Mouse (Mus musculus): ENCODE measurements at regions not wholly inside any gene's neighbourhood (a gene's known extent, or its start where the extent isn't known, plus 50 kb on each side); places are given as distances from the start of the nearest gene placed in this dataset.

DNA sequence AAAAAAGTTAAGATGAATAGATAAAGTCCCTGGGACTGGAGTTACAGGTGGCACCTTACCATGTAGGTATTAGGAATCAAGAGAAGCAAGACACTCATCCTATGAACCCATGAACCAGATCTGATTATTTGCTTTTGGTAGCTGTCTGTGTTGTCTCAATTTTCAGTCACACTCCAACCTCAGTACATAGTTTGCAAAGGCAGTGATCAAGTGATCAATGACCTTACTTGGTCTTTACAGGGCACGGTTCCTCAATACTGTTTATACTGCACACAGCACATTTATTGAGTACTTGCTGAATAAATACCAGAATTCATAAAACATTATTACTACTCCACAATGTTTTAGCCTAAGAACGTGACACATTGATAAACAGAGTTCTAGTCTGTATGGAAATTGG, 346.7 kb upstream of the Mpdz start:
- no peak overlapping the region for H3K27ac ChIP-seq
- TF ChIP-seq CTCF (conservative IDR thresholded peaks at IDR 0.05): no peak
- no peak for DNase-seq (ENCODE audit: low spot score in 2 of 2)
- no peak overlapping the region for H3K4me3 ChIP-seq

DNA sequence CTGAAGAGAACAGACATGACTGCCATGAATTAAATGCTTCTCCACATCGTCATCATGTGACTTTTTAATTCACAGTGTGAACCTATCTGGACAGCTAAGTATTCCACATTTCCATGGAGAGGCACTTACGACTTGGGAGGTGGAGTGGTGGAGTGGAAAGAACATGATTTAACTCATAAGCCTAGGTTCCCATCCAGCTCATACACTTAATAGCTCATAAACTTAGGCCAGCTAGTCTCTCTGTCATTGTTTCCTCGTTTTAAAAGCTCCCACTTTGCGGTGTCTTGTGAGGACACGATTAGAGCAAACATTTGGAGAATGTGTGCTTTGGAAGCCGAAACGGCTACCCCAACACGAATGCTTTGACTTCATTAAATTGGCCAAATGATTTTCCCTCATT, 346.0 kb upstream of the Mpdz start:
- no peak for TF ChIP-seq CTCF (conservative IDR thresholded peaks at IDR 0.05)
- DNase-seq (ENCODE audit: low spot score in 2 of 2): no peak
- Histone ChIP-seq H3K27ac (no peak overlapping the region), H3K4me3 (no peak overlapping the region)

GRCm38 (mm10) chr4:81781971-81782370, 339.4 kb upstream of the Mpdz start:
- DNase-seq (ENCODE audit: low spot score in 2 of 2): no peak
- Histone ChIP-seq H3K27ac (no peak overlapping the region), H3K4me3 (no peak overlapping the region)
- TF ChIP-seq CTCF (conservative IDR thresholded peaks at IDR 0.05): no peak

GRCm38 (mm10) chr4:81766705-81767104, 324.1 kb upstream of the Mpdz start:
- no peak overlapping the region for H3K27ac ChIP-seq
- no peak overlapping the region for H3K4me3 ChIP-seq
- no peak for TF ChIP-seq CTCF (conservative IDR thresholded peaks at IDR 0.05)
- DNase-seq (ENCODE audit: low spot score in 2 of 2): no peak

- Histone ChIP-seq H3K4me3 (no peak overlapping the region), H3K27ac (peak overlapping the region; percentile 86)
- peak; percentile 45 for TF ChIP-seq CTCF (conservative IDR thresholded peaks at IDR 0.05)
- DNase-seq (ENCODE audit: low spot score in 2 of 2): peak in 1 of 2 experiments; percentile 65
Measured at GRCm38 (mm10) chr4:81764026-81764867, 321.6 kb upstream of the Mpdz start.

DNA sequence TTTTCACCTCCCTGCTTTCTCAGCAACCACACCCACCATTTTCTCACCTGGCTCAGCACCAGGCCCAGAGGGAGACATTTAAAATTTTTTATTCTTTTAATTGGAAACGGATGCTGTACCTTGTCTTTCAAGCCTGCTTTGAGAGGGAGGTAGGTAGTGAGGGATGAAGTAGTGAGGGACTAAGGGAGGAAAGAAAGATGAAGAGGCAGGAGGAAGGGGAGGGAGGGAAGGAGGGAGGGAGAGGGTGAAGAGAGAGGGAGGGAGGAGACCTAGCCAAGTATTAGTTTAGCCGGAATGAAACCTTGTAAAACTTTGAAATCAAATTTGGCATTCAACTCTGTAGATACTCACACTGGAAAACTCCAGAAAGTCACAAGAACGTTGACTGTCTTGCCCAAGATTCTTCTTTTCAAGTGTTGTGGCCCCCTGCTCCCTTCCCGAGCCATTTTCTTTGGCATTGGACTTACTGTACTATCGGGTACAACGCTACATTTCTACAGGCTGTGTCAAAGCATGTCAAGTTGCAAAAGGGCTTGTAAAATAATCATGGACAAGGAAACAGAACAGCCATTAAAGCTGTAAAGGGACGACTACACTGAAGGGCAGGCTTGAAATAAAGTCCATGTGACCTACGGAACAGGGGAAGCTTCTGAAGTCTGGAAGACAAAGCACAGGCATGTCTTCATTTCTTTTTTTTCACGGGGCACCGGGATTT, 320.9 kb upstream of the Mpdz start:
- peak overlapping the region; percentile 86 for H3K27ac ChIP-seq

GRCm38 (mm10) chr4:81762592-81763229, 320.1 kb upstream of the Mpdz start:
- no peak for DNase-seq (ENCODE audit: low spot score in 2 of 2)
- Histone ChIP-seq H3K4me3 (no peak overlapping the region), H3K27ac (peak overlapping the region; percentile 86)
- no peak for TF ChIP-seq CTCF (conservative IDR thresholded peaks at IDR 0.05)

More for the DNA sequence above, 320.9 kb upstream of the Mpdz start:
- DNase-seq (ENCODE audit: low spot score in 2 of 2): no peak
- TF ChIP-seq CTCF (conservative IDR thresholded peaks at IDR 0.05): no peak
- H3K4me3 ChIP-seq: no peak overlapping the region

DNA sequence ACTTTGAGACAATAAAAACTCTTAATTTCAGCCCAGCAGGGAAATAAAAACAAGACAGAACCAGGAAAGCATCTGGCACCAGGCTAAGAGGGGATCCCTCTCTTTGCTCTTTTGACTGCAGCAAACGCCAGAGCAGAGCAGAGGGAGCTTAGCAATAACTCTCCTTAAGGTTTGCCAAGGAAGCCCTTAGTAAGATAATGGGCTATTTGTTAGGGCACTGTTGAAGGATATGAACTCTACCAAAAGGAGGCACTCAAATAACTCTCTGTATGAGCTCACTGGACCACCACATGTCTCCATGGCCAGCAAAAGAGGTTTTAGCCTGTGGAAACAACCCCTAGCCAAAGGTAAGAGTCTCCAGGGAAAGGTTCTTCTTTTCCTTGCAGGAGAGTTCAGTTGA, 315.3 kb upstream of the Mpdz start:
- Histone ChIP-seq H3K27ac (no peak overlapping the region), H3K4me3 (no peak overlapping the region)
- no peak for DNase-seq (ENCODE audit: low spot score in 2 of 2)
- TF ChIP-seq CTCF (conservative IDR thresholded peaks at IDR 0.05): no peak; the same call in 1 of the 2 replicates

DNA sequence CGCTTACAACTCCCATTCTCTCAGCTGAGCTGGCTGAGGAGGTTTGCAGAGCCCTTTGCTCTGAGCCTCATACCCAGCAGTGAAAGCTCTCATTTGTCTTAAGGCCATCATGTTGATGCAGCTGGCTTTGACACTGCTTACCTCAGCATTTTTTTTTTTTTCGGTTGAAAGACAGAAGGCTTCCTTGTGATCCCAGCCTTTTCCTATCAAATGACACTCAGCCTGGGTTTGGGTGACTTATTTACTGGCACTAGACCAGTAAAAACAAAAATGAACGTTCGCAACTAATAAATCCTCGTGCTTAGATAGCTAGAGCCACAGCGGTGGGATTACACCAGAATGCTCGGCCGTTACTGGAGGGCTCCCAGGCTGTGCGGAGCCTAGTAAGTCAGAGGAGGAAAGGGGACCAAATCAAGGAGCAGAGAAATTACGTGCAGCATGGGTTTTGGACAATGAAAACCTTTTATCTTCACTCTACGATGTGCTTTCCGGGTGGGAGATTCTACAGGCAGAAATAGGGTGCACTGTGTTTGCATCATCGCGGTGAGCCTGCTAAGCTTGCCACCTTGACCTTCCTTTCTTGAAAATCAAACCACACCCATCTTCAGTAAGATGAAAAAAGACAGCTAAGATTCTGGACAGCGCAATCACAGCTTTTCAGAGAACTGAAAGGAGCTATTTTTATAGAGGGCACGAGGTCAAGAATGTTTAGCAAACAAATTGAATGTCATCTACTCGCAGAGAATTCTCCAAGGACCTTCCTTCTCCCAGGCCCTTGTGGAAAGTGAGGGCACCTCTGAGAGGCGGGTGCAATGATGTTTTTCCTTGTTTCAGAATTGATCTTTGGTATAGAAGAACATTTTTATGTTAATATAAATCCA, 302.3 kb upstream of the Mpdz start:
- peak overlapping the region; percentile 90 for H3K27ac ChIP-seq
- DNase-seq (ENCODE audit: low spot score in 2 of 2): peak in 1 of 2 experiments; percentile 12
- H3K4me3 ChIP-seq: no peak overlapping the region; the same call in 1 of the 2 replicates

DNA sequence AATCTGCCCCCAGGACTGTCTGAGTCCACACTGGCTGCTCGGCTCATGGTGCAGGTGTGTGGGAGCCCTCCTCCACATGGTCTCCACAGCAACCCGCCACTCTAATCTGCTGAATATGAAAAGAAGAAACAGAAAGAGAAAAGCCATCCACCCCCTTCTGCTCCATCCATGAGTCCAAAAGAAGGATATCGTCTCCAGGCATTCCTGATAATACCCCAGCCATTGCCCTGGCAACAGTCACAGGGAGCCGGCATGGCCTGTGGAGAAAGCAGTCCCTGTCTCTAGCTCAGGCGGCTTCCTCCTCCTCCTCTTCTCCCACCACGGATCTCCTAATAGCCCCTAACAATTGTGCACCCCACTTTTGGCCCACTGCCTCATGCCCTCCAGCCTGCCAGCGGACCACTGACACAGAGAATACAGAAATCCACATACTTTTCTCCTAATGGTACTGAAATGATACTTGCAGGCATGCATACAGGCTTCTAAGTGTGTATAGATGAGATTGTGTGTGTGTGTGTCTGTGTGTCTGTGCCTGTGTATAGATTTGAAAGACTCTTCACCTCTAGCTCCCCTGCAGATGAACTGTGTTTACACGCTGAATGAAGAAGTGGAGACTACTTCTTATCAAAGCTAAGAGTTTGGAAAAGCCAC, 301.5 kb upstream of the Mpdz start:
- peak; percentile 36 to 58 for DNase-seq (ENCODE audit: low spot score in 2 of 2)
- H3K27ac ChIP-seq: peak overlapping the region; percentile 90
- no peak for TF ChIP-seq CTCF (conservative IDR thresholded peaks at IDR 0.05)
- peak overlapping the region; percentile 5; the same call in 1 of the 2 replicates for H3K4me3 ChIP-seq

More for the DNA sequence above, 302.3 kb upstream of the Mpdz start:
- no peak for TF ChIP-seq CTCF (conservative IDR thresholded peaks at IDR 0.05)

DNA sequence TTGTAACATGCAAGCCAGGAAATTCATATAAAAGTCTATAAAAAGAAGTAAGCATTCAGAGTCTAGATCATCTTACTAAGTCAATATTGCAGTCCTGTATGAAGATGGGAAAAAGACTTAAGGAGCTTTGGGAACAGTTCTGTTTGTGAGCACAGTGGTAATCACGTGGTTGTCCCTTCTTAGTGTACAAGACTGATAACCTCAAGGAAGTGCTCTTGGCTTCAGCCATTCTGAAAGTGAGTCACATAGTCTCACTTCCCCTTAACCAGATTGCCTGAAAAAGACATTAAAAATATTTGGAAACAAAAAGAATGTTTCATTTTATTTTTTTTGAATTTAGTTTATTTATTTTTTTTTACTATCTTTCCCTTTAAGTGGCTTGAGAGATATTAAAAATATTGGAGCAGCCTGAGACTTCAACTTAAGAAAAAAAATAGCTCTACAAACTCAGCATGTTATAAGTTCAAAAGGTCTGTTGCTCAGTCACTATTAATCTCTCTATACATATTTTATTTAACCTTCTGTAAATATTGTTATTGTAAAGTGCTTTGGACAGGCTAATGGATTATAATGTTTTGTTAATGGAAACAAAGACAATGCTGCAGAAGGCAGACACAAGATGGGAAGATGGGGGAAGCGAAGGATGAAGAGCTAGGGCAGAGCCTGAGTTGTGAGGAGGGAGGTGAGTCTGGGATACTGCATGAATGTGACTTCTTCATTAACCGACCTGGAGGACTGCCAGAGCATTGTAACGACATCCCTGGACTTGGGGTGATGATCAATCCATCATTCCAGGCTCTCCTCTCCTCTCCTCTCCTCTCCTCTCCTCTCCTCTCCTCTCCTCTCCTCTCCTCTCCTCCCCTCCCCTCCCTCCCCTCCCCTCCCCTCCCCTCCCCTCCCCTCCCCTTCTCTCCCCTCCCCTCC, 300.2 kb upstream of the Mpdz start:
- no peak overlapping the region for H3K27ac ChIP-seq
- no peak for TF ChIP-seq CTCF (conservative IDR thresholded peaks at IDR 0.05)
- no peak overlapping the region for H3K4me3 ChIP-seq
- DNase-seq (ENCODE audit: low spot score in 2 of 2): no peak
